Mouse (Mus musculus) G1E (cell line): ENCODE measurements at regions not wholly inside any gene's neighbourhood (a gene's known extent, or its start where the extent isn't known, plus 50 kb on each side); places are given as distances from the start of the nearest gene placed in this dataset.

Experiments used
- CTCF ChIP-seq: IDR thresholded peaks from 2 replicates; pipeline ENCODE4 v1.5.1; 2012; ENCODE audit warnings: low read depth, low read length, inconsistent platforms, mixed read lengths
- GATA1 ChIP-seq: IDR thresholded peaks from 2 replicates; pipeline ENCODE4 v1.6.1; 2012; ENCODE audit warnings: borderline replicate concordance, low read length, inconsistent platforms, mixed read lengths
- POLR2AphosphoS5 ChIP-seq: IDR thresholded peaks from 2 replicates; pipeline ENCODE4 v1.6.1; 2012; ENCODE audit warnings: low read depth, low read length, inconsistent platforms; ENCODE audit not compliant: insufficient replicate concordance

- TF ChIP-seq CTCF (no peak), GATA1 (no peak), POLR2AphosphoS5 (no peak)
Observed at GRCm38 (mm10) chr4:35352606-35353005, 126.6 kb upstream of the C9orf72 start.
